23 mouse cellular contexts compared by ENCODE assay signal in genomic region chr10:117522906-117523829, GRCm38 (mm10).
"Had no signal": no experiment of that assay in that cellular context is flagged by ENCODE, and none has a peak within 500 bp of the region (broad histone marks: within the 10 kb centered on the region; RNA-seq: fewer than 3 reads in every experiment).

No protein-coding gene starts in this region.

- H3K9ac ChIP-seq: liver, embryonic 13.5 days; liver, embryonic 15.5 days; liver, postnatal 0 days; lung, embryonic 15.5 days; midbrain, embryonic 12.5 days; neural tube, embryonic 13.5 days; neural tube, embryonic 15.5 days had no signal

- H3K9me3 ChIP-seq: liver, embryonic 13.5 days; liver, embryonic 15.5 days; lung, embryonic 15.5 days; midbrain, embryonic 10.5 days; midbrain, embryonic 12.5 days; neural tube, embryonic 13.5 days; neural tube, embryonic 15.5 days had no signal

- H3K4me3 ChIP-seq: liver, embryonic 13.5 days; liver, embryonic 15.5 days; lung, embryonic 15.5 days; midbrain, embryonic 10.5 days; midbrain, embryonic 12.5 days; myocyte; neural tube, embryonic 13.5 days; neural tube, embryonic 15.5 days had no signal

- H3K4me1 ChIP-seq: liver, embryonic 15.5 days; midbrain, embryonic 12.5 days; neural tube, embryonic 15.5 days had no signal

- ATAC-seq: liver, postnatal 0 days; lung, postnatal 0 days; midbrain, embryonic 16.5 days had no signal

- H3K36me3 ChIP-seq: liver, embryonic 13.5 days; liver, embryonic 15.5 days; lung, embryonic 15.5 days; midbrain, embryonic 10.5 days; midbrain, embryonic 12.5 days; neural tube, embryonic 13.5 days; neural tube, embryonic 15.5 days had no signal

- DNase-seq: liver, embryonic 13.5 days; liver, postnatal 0 days; lung, adult 2 months; lung, postnatal 14 days; lung, postnatal 4 days; midbrain, embryonic 14.5 days; retina, postnatal 1 day; right cerebral cortex, adult 18-20 months; right cerebral cortex, postnatal 25 days; right cerebral cortex, postnatal 4 days; spleen, adult 18-20 months; thymus, adult 18-20 months; thymus, postnatal 14 days; thymus, postnatal 36 days had no signal

- H3K27me3 ChIP-seq: liver, embryonic 13.5 days; liver, embryonic 15.5 days; lung, embryonic 15.5 days; midbrain, embryonic 12.5 days; neural tube, embryonic 13.5 days; neural tube, embryonic 15.5 days had no signal

- H3K27ac ChIP-seq: liver, embryonic 13.5 days; liver, embryonic 15.5 days; lung, embryonic 15.5 days; midbrain, embryonic 10.5 days; midbrain, embryonic 12.5 days; neural tube, embryonic 13.5 days; neural tube, embryonic 15.5 days had no signal

- H3K4me2 ChIP-seq: liver, embryonic 13.5 days; liver, embryonic 15.5 days; lung, embryonic 15.5 days; midbrain, embryonic 12.5 days; neural tube, embryonic 13.5 days; neural tube, embryonic 15.5 days had no signal
